Mouse (Mus musculus) heart, embryonic 13.5 days (tissue): ENCODE measurements at regions not wholly inside any gene's neighbourhood (a gene's known extent, or its start where the extent isn't known, plus 50 kb on each side); places are given as distances from the start of the nearest gene placed in this dataset.

Source experiments
- ATAC-seq: fragments of 200-750 bp; cut with Nextera tagmentation; 2 replicates; pipeline ENCODE4 v1.8.0; 2017; ENCODE audit warnings: moderate TSS enrichment; ENCODE audit not compliant: insufficient number of reproducible peaks, low FRiP score, low TSS enrichment; ENCODE audit errors: extremely low read depth
- H3K27ac ChIP-seq: fragments of 300-500 bp; sonication (generic); replicated peaks from 2 replicates; pipeline ENCODE4 v1.5.1; 2015; ENCODE audit warnings: moderate library complexity, mild to moderate bottlenecking, inconsistent platforms
- H3K27me3 ChIP-seq: fragments of 300-500 bp; sonication (generic); replicated peaks from 2 replicates; pipeline ENCODE4 v1.6.1; 2015; ENCODE audit warnings: mild to moderate bottlenecking, inconsistent platforms
- H3K36me3 ChIP-seq: fragments of 300-500 bp; sonication (generic); 2 replicates; pipeline ENCODE4 v1.6.1; 2015; ENCODE audit warnings: mild to moderate bottlenecking, inconsistent platforms
- H3K4me1 ChIP-seq: fragments of 300-500 bp; sonication (generic); 2 replicates; pipeline ENCODE4 v1.6.1; 2015; ENCODE audit warnings: inconsistent platforms
- H3K4me2 ChIP-seq: fragments of 300-500 bp; sonication (generic); 2 replicates; pipeline ENCODE4 v1.6.1; 2015; ENCODE audit warnings: inconsistent platforms, mild to moderate bottlenecking, moderate library complexity
- H3K4me3 ChIP-seq: fragments of 300-500 bp; sonication (generic); 2 replicates; pipeline ENCODE4 v1.5.1; 2015; ENCODE audit warnings: moderate library complexity, mild to moderate bottlenecking, inconsistent platforms
- H3K9ac ChIP-seq: fragments of 300-500 bp; sonication (generic); 2 replicates; pipeline ENCODE4 v1.6.1; 2015; ENCODE audit warnings: inconsistent platforms, mild to moderate bottlenecking, moderate library complexity
- H3K9me3 ChIP-seq: fragments of 300-500 bp; sonication (generic); 2 replicates; pipeline ENCODE4 v1.6.1; 2016; ENCODE audit warnings: inconsistent platforms
- WGBS: fragments of 180-500 bp; shearing (Covaris S2); methylation state at CpG from one replicate; pipeline ENCODE4 v1.1.7; 2015; ENCODE audit warnings: mixed read lengths; 5-methylcytosine and 5-hydroxymethylcytosine counted together

DNA sequence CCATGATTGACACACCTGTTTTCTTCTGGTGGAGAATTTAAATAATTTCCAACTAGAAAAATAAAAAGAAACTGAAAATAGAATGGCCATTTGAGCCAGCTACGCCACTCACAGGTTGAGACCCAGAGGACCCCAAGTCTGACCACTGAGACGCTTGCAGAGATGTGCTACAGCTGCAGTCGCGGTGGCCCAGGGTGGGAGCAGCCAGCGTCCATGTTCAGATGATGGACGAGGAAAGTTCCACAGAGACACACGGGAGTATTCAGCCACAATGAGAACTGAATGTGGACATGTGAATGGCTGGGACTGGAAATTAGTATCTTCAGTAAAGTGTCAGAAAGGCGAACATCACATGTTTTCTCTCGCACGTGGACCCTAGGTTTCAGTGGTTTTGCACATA is 155.1 kb upstream of the Stt3b start:
- H3K27me3 ChIP-seq, result no peaks in the 10 kb centered on the region
- H3K9ac ChIP-seq, result no peak overlapping the region
- WGBS, result 84% methylated on average over 10 of the region's 10 CpGs

DNA sequence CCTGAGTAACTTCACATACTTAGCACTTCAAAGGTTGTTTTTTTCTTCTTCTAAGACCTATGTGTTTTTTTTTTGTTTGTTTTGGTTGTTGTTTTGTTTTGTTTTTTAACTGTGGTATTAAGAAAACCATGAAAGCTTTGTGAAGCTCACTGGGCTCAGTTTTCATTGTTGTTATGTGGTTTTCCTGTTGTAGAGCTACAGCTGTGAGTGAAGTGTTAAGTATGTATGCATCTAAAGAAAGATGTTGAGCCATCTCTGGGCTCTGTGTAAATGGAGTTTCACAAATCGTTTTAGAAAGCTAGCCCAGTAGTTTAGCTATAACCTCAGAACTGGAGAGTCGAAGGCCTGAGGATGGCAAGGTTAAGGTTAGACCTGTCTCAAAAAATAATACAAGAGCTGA is 158.4 kb upstream of the Stt3b start:
- no peak overlapping the region for H3K4me2 ChIP-seq
- H3K9ac ChIP-seq, result no peak overlapping the region
- no peaks in the 10 kb centered on the region for H3K36me3 ChIP-seq
- H3K27ac ChIP-seq, result no peak overlapping the region
- H3K9me3 ChIP-seq, result peaks cover 6% of the 10 kb centered on the region; the same call in 1 of the 2 replicates
- WGBS, result 73% methylated on average over 2 of the region's 2 CpGs
- no peaks in the 10 kb centered on the region for H3K4me1 ChIP-seq
- H3K27me3 ChIP-seq, result no peaks in the 10 kb centered on the region
- ATAC-seq, result no peak
- no peak overlapping the region for H3K4me3 ChIP-seq

More for the DNA sequence above, 155.1 kb upstream of the Stt3b start:
- peaks cover 6% of the 10 kb centered on the region; the same call in 1 of the 2 replicates for H3K9me3 ChIP-seq
- ATAC-seq, result no peak
- H3K4me3 ChIP-seq, result no peak overlapping the region
- no peaks in the 10 kb centered on the region for H3K36me3 ChIP-seq
- H3K4me1 ChIP-seq, result no peaks in the 10 kb centered on the region
- H3K27ac ChIP-seq, result no peak overlapping the region
- no peak overlapping the region for H3K4me2 ChIP-seq

DNA sequence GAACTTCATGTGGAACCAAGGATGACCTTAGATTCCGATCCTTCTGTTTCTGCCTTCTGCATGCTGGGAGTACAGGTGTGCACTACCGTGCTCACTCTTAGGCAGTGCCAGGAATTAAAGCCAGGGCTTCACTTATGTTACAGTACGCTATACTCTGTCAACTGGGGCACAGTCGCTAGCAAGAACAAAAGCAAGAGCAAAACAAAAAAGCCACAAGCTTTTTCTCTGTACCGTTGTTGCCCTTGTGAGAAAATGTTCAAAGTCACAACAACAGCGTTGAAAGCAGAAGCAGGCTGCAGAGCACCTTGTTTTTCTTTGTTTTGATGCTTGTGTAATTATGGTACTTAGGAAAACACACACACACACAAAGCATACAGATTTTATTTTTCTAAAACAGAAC is 161.4 kb upstream of the Stt3b start:
- Histone ChIP-seq H3K4me1 (no peaks in the 10 kb centered on the region), H3K9me3 (peaks cover 6% of the 10 kb centered on the region; the same call in 1 of the 2 replicates), H3K9ac (no peak overlapping the region), H3K27ac (no peak overlapping the region), H3K27me3 (no peaks in the 10 kb centered on the region), H3K4me2 (no peak overlapping the region), H3K36me3 (no peaks in the 10 kb centered on the region), H3K4me3 (no peak overlapping the region)
- 86% methylated on average over 6 of the region's 6 CpGs for WGBS
- ATAC-seq, result no peak

DNA sequence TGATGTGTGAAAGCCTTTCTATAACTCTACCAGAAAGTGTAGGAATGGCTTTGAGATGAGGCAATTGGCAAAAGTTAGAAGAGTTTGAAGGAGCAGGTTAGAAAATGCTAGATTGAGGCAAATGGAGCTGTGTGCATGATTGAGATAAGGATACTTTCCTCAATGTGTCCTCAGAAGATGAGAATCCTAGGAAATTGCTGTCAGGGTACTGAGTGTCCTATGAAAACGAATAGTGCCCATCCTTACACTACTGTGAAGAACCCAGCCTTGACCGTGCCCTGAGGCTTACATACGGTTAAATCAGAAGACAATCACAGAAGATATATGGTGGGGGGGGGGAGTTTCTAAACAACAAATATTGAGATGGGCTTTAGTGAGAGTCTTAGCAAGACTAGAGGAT is 162.8 kb upstream of the Stt3b start:
- WGBS, result 80% methylated on average over 3 of the region's 3 CpGs
- ATAC-seq, result no peak

DNA sequence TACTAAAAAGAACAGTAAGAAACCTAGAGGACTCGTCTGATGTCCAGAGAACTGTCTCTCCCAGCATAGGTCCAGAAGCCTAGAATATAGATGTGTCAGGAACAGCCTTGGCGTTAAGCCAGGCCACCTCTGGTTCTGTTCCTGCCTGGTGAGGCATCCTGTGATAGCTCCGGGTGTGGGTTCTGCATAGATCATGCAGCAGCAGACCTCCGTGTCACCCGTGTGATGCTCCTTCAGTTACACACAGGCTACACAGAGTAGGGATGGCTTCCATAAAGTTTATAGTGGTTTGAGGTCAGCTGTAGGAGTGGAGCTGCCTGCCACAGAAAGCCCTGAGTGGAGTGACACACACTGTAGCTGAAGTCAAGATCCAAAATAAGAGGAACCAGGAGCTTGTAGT is 163.6 kb upstream of the Stt3b start:
- Histone ChIP-seq H3K27ac (no peak overlapping the region), H3K4me1 (peaks cover 3% of the 10 kb centered on the region; the same call in 1 of the 2 replicates), H3K9me3 (peaks cover 6% of the 10 kb centered on the region; the same call in 1 of the 2 replicates), H3K4me2 (no peak overlapping the region), H3K36me3 (no peaks in the 10 kb centered on the region), H3K27me3 (no peaks in the 10 kb centered on the region), H3K9ac (no peak overlapping the region), H3K4me3 (no peak overlapping the region)
- no peak for ATAC-seq
- WGBS, result 74% methylated on average over 5 of the region's 5 CpGs

More for the DNA sequence above, 162.8 kb upstream of the Stt3b start:
- H3K4me3 ChIP-seq, result no peak overlapping the region
- H3K9ac ChIP-seq, result no peak overlapping the region
- no peak overlapping the region for H3K4me2 ChIP-seq
- no peak overlapping the region for H3K27ac ChIP-seq
- H3K36me3 ChIP-seq, result no peaks in the 10 kb centered on the region
- no peaks in the 10 kb centered on the region for H3K4me1 ChIP-seq
- peaks cover 6% of the 10 kb centered on the region; the same call in 1 of the 2 replicates for H3K9me3 ChIP-seq
- no peaks in the 10 kb centered on the region for H3K27me3 ChIP-seq

DNA sequence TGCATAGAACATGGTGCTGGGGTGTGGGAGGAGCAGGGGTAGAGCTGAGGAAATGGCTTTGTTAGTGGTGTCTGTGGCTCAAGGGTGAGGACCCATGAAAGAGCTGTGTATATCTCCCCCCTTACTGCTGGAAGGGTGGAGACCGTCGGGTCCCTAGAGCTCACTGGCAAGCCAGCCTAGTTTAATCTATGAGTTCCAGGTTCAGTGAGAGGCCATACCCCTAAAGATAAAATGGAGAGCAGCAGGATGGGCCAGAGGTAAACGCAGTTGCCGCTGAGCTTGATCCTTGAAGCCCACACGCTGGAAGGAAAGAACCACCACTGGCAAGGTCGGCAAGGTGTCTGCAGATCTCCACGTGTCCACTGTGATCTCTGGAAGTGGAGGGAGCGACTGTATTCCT is 164.1 kb upstream of the Stt3b start:
- 75% methylated on average over 8 of the region's 8 CpGs for WGBS

DNA sequence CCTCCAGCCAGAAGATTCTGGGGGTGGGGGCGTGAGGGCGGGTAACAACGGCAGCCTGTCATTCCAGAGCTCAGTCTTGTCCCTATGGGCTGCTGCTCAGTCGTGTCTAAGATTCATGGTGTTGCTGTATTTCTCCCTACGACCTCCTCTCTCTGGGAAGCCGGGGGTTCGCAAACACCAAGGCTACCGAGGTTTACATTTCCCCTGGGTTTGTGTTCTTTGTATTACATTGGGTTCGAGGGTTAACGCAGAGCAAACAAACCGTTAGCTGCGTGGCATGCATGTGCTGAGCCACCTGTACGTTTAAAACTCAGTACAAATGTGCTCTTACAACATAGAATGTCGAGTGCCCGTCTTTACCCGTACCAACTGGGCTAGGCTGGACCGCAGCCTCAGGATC is 166.0 kb upstream of the Stt3b start:
- no peak for ATAC-seq
- Histone ChIP-seq H3K27ac (no peak overlapping the region), H3K27me3 (no peaks in the 10 kb centered on the region), H3K4me2 (no peak overlapping the region), H3K4me3 (no peak overlapping the region), H3K9me3 (no peaks in the 10 kb centered on the region), H3K36me3 (no peaks in the 10 kb centered on the region), H3K4me1 (peaks cover 9% of the 10 kb centered on the region; the same call in 1 of the 2 replicates), H3K9ac (no peak overlapping the region)
- WGBS, result 79% methylated on average over 17 of the region's 17 CpGs

More for the DNA sequence above, 164.1 kb upstream of the Stt3b start:
- peaks cover 4% of the 10 kb centered on the region; the same call in 1 of the 2 replicates for H3K4me1 ChIP-seq
- no peaks in the 10 kb centered on the region for H3K27me3 ChIP-seq
- ATAC-seq, result no peak
- H3K27ac ChIP-seq, result no peak overlapping the region
- H3K36me3 ChIP-seq, result no peaks in the 10 kb centered on the region
- H3K9ac ChIP-seq, result no peak overlapping the region
- H3K4me2 ChIP-seq, result no peak overlapping the region
- peaks cover 5% of the 10 kb centered on the region; the same call in 1 of the 2 replicates for H3K9me3 ChIP-seq
- no peak overlapping the region for H3K4me3 ChIP-seq

DNA sequence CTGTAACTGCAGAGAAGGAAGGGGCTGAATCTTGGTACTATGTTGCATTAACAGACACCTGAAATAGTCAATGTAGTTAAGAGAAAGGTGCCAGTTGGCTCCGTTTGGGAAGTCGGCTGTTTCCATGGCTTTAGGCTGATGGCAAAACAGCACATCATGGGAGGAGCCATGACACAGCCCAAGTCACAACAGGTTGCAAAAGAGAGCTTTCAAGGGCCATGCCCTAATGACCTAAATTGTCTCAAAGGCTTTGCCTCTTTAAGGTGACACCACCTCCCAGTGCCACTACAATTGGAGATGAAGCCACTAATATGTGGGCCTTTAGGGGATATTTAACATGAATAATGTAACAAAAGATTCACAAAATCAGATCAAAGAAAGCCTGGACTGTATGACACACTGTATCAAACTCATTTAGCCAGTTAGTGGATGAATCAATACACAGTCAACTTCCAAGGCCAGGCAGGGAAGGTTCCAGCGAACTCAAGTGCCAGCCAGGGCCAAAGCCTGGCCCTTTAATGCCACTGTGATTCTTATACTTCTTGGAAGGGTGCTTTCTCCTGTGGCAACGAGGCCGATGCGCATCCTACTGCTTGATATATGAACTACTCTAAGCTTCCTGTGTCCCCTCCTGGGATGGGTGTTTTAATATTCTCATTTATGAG is 167.5 kb upstream of the Stt3b start:
- Histone ChIP-seq H3K36me3 (no peaks in the 10 kb centered on the region), H3K4me3 (no peak overlapping the region), H3K27me3 (no peaks in the 10 kb centered on the region), H3K4me1 (peaks cover 9% of the 10 kb centered on the region; the same call in 1 of the 2 replicates), H3K4me2 (no peak overlapping the region), H3K9ac (no peak overlapping the region), H3K9me3 (no peaks in the 10 kb centered on the region), H3K27ac (no peak overlapping the region)
- no peak for ATAC-seq
- WGBS, result 87% methylated on average over 6 of the region's 6 CpGs

DNA sequence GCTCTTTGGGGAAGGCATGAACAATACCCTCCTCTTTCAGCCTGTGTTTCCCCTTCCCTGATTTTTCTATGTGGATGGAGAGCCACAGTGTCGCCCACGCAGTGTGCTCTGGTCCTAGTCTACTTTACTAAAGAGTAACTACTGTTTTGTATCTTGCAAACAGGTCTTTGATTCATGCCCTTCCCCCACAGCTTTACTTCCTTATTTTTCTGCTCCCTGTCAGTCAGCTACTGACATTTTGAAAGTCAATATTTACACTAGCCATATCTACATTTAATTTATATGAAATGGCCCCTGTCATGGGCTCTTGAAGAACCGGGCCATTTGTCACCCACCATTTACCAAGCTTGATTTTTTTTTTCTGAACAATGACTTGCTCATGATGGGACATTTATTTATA is 168.7 kb upstream of the Stt3b start:
- Histone ChIP-seq H3K9me3 (no peaks in the 10 kb centered on the region), H3K36me3 (no peaks in the 10 kb centered on the region), H3K9ac (no peak overlapping the region), H3K4me3 (no peak overlapping the region), H3K27me3 (no peaks in the 10 kb centered on the region), H3K4me1 (peaks cover 9% of the 10 kb centered on the region; the same call in 1 of the 2 replicates), H3K4me2 (no peak overlapping the region), H3K27ac (no peak overlapping the region)
- WGBS, result 69% methylated on average over 3 of the region's 3 CpGs
- ATAC-seq, result no peak

DNA sequence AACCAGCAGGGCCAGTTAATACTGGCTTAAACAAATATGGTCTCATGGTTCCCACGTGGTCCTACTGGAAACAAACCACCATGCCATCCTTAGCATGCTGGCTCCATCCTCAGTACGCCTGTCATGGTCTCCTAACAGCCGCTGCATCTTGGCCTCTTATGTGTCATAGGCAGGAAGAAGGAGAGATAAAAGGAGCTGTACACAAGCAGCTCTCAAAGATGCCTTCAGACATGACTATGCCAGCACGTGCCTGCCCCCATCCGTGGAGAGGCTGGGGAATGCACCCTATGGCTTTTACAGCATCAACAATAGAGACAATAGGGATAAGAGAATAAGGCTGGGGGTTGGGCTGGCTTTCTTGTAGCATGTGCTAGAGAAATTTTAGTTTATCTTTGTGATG is 171.0 kb upstream of the Stt3b start:
- Histone ChIP-seq H3K9me3 (no peaks in the 10 kb centered on the region), H3K27ac (no peak overlapping the region), H3K27me3 (no peaks in the 10 kb centered on the region), H3K36me3 (no peaks in the 10 kb centered on the region), H3K9ac (no peak overlapping the region), H3K4me1 (peaks cover 9% of the 10 kb centered on the region; the same call in 1 of the 2 replicates), H3K4me2 (no peak overlapping the region), H3K4me3 (no peak overlapping the region)
- no peak for ATAC-seq
- WGBS, result 61% methylated on average over 5 of the region's 5 CpGs

DNA sequence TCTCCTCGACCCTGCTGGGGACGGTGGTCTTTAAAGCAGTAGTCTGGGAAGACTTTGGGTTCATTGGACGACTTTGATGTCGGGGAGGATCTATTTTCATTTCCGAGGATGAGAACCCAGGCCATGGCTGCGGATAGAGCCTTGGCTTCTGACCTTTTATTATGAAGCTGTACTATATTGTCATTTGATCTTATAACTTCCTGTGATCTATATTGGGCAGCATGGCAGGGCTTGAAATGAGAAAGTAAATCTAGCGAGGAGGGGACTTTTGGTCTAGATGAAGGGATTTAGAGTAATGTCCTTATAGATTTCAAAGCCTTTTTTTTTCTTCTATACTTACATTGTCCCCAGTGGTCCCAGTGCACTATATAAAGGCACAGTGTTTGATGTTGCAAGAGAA is 172.8 kb upstream of the Stt3b start:
- peaks cover 9% of the 10 kb centered on the region; the same call in 1 of the 2 replicates for H3K4me1 ChIP-seq
- no peak for ATAC-seq
- no peaks in the 10 kb centered on the region for H3K9me3 ChIP-seq
- H3K27me3 ChIP-seq, result no peaks in the 10 kb centered on the region
- H3K36me3 ChIP-seq, result no peaks in the 10 kb centered on the region
- no peak overlapping the region for H3K4me3 ChIP-seq
- no peak overlapping the region for H3K4me2 ChIP-seq
- H3K9ac ChIP-seq, result no peak overlapping the region
- no peak overlapping the region for H3K27ac ChIP-seq
- WGBS, result 77% methylated on average over 7 of the region's 7 CpGs

DNA sequence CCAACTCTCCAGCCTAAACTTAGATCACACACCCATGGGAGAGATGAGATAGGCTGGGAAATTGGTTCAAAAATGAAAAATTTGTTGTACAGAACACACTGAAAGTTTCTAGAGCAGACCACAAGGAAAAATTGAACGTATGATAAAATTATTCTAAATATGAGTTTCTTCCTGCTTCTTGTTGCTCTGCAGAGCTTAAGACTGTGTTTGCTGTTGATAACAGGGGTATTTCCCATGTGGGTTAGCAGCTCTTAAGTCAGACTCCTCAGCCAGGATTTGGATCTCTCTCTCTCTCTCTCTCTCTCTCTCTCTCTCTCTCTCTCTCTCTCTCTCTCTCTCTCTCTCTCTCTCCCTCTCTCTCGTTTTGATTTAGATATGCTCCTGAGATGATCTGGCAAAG is 173.5 kb upstream of the Stt3b start:
- Histone ChIP-seq H3K9ac (no peak overlapping the region), H3K36me3 (no peaks in the 10 kb centered on the region), H3K4me3 (no peak overlapping the region), H3K9me3 (no peaks in the 10 kb centered on the region), H3K4me1 (peaks cover 7% of the 10 kb centered on the region; the same call in 1 of the 2 replicates), H3K27ac (no peak overlapping the region), H3K4me2 (no peak overlapping the region), H3K27me3 (no peaks in the 10 kb centered on the region)
- ATAC-seq, result no peak
- 51% methylated on average over 2 of the region's 2 CpGs for WGBS
